Mouse (Mus musculus) heart, embryonic 16.5 days (tissue): ENCODE data around the gene Shisa9. TPM values are rescaled to one million over a fixed set of nuclear protein-coding genes. Genes with fewer than 3 reads are reported as not detected.

Experiments
- ATAC-seq: fragments of 200-750 bp; cut with Nextera tagmentation; replicated peaks from 2 replicates; pipeline ENCODE4 v1.8.0; 2017; ENCODE audit warnings: moderate number of reproducible peaks; ENCODE audit not compliant: insufficient read depth, low FRiP score; ENCODE audit errors: extremely low read depth
- H3K27ac ChIP-seq: fragments of 300-500 bp; sonication (generic); 2 replicates; pipeline ENCODE4 v1.5.1; 2014; ENCODE audit warnings: mild to moderate bottlenecking, low read length, control low read depth, moderate library complexity
- H3K27me3 ChIP-seq: fragments of 300-500 bp; sonication (generic); 2 replicates; pipeline ENCODE4 v1.6.1; 2014; ENCODE audit warnings: low read length, mixed read lengths; ENCODE audit not compliant: control insufficient read depth, insufficient read depth
- H3K36me3 ChIP-seq: fragments of 300-500 bp; sonication (generic); 2 replicates; pipeline ENCODE4 v1.6.1; 2014; ENCODE audit not compliant: control insufficient read depth, insufficient read depth
- H3K4me1 ChIP-seq: fragments of 300-500 bp; sonication (generic); 2 replicates; pipeline ENCODE4 v1.6.1; 2014; ENCODE audit warnings: low read length, mixed read lengths; ENCODE audit not compliant: control insufficient read depth, insufficient read depth
- H3K4me2 ChIP-seq: fragments of 300-500 bp; sonication (generic); 2 replicates; pipeline ENCODE4 v1.6.1; 2014; ENCODE audit warnings: low read depth, mild to moderate bottlenecking, control low read depth, low read length
- H3K4me3 ChIP-seq: fragments of 300-500 bp; sonication (generic); 2 replicates; pipeline ENCODE4 v1.5.1; 2014; ENCODE audit warnings: mild to moderate bottlenecking, control low read depth, low read length
- H3K9ac ChIP-seq: fragments of 300-500 bp; sonication (generic); 2 replicates; pipeline ENCODE4 v1.6.1; 2014; ENCODE audit warnings: low read length, control low read depth
- H3K9me3 ChIP-seq: fragments of 300-500 bp; sonication (generic); replicated peaks from 2 replicates; pipeline ENCODE4 v1.6.1; 2016; ENCODE audit warnings: low read length; ENCODE audit not compliant: control insufficient read depth
- WGBS: fragments of 180-500 bp; shearing (Covaris S2); extraction: QIAGEN DNeasy Blood & Tissue Kit; methylation state at CpG from one replicate; pipeline ENCODE4 v1.1.7; 2014; 5-methylcytosine and 5-hydroxymethylcytosine counted together
- polyA plus RNA-seq: library from polyadenylated mRNA; unstranded; fragments of >200 nt; fragmentation: Nextera tagmentation; extraction: Ambion mirVana; gene quantifications from 2 replicates; pipeline ENCODE4 v1.2.1, GENCODE M21; 2015

The Shisa9 gene
- polyA plus RNA-seq, 1 experiment from 2014 or later: 0.77 TPM

- no peak overlapping the region for H3K4me3 ChIP-seq
- no peaks in the 10 kb centered on the region for H3K27me3 ChIP-seq
- WGBS: 38% methylated on average over 5 of the region's 5 CpGs
- no peak overlapping the region for H3K9ac ChIP-seq
- H3K36me3 ChIP-seq: no peaks in the 10 kb centered on the region
- no peaks in the 10 kb centered on the region for H3K4me1 ChIP-seq
- no peak for ATAC-seq
- H3K27ac ChIP-seq: no peak overlapping the region
- no peaks in the 10 kb centered on the region for H3K9me3 ChIP-seq
- H3K4me2 ChIP-seq: no peak overlapping the region
Observed at GRCm38 (mm10) chr16:12197611-12198010, 213.7 kb downstream of the Shisa9 start.

DNA sequence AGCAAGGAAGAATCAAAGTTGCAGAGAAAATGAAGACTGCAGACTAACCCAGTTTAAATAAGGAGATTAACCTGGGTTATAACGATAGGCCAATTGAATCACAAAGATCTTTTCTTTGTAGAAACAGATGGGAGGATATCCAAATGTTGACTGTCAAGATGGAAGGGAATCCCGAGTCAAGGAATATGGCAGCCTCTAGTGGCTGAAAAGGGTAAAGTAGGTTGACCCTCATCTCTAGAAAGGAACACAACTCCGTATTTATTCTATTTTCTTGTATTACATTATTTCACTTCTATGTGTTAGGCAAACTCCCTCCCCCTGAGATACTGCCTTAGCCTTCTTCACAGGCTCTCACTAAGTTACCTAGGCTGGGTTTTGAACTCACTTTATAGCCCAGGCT is 217.3 kb downstream of the Shisa9 start:
- no peak overlapping the region for H3K27ac ChIP-seq
- no peak for ATAC-seq
- H3K9me3 ChIP-seq: no peaks in the 10 kb centered on the region
- no peak overlapping the region for H3K4me2 ChIP-seq
- WGBS: 27% methylated on average over 3 of the region's 3 CpGs
- no peaks in the 10 kb centered on the region for H3K36me3 ChIP-seq
- H3K4me1 ChIP-seq: no peaks in the 10 kb centered on the region
- no peaks in the 10 kb centered on the region for H3K27me3 ChIP-seq
- no peak overlapping the region for H3K9ac ChIP-seq
- H3K4me3 ChIP-seq: no peak overlapping the region

DNA sequence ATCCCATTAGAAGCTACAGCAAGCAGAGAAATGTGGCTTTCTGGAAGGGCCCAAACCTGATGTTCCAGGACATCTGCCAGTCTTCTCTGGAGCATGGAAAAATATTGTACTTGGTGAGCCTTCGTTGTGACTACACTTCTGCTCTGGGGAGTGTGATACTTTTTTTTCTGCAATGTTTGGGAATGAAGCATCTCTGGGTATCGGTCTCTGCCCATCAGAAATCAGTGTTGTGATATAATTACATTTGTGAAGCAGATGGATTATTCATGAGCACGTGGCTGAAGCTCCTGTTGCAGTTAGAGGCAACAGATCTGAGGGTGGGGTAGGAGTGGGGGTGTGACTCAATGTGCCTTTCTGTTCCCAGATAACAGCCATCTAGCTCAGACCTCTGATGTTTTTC is 218.2 kb downstream of the Shisa9 start:
- no peaks in the 10 kb centered on the region for H3K4me1 ChIP-seq
- H3K9me3 ChIP-seq: no peaks in the 10 kb centered on the region
- no peak overlapping the region for H3K27ac ChIP-seq
- no peaks in the 10 kb centered on the region for H3K27me3 ChIP-seq
- no peak overlapping the region for H3K4me3 ChIP-seq
- H3K36me3 ChIP-seq: no peaks in the 10 kb centered on the region
- WGBS: 57% methylated on average over 3 of the region's 3 CpGs
- H3K9ac ChIP-seq: no peak overlapping the region
- ATAC-seq: no peak
- H3K4me2 ChIP-seq: no peak overlapping the region

- Histone ChIP-seq H3K36me3 (no peaks in the 10 kb centered on the region), H3K4me2 (no peak overlapping the region), H3K27ac (no peak overlapping the region), H3K27me3 (no peaks in the 10 kb centered on the region), H3K9me3 (no peaks in the 10 kb centered on the region), H3K4me1 (no peaks in the 10 kb centered on the region), H3K4me3 (no peak overlapping the region), H3K9ac (no peak overlapping the region)
- 61% methylated on average over 2 of the region's 2 CpGs for WGBS
- ATAC-seq: no peak
Observed at GRCm38 (mm10) chr16:12203055-12203454, 219.1 kb downstream of the Shisa9 start.

DNA sequence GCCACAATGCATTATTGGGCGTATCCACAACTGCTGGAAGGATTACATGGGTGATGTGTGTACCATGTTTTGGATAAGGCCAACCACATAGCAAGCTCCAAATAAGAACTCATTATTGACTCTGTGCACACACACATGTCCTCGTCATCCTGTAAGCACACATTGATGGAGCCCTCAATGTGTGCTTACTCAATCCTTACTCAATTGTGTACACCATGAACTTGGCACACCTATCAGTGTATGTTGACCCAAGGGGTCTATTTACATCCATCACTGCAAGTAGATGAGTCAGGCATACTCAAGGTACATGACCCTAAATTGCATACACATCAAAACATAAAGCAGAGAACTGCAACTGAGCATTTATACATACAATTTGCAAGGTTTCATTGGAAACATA is 220.5 kb downstream of the Shisa9 start:
- no peaks in the 10 kb centered on the region for H3K4me1 ChIP-seq
- WGBS: 78% methylated on average over 2 of the region's 2 CpGs
- no peak for ATAC-seq
- no peak overlapping the region for H3K27ac ChIP-seq
- no peak overlapping the region for H3K4me2 ChIP-seq
- H3K9me3 ChIP-seq: no peaks in the 10 kb centered on the region
- no peaks in the 10 kb centered on the region for H3K36me3 ChIP-seq
- no peak overlapping the region for H3K9ac ChIP-seq
- H3K4me3 ChIP-seq: no peak overlapping the region
- H3K27me3 ChIP-seq: no peaks in the 10 kb centered on the region

DNA sequence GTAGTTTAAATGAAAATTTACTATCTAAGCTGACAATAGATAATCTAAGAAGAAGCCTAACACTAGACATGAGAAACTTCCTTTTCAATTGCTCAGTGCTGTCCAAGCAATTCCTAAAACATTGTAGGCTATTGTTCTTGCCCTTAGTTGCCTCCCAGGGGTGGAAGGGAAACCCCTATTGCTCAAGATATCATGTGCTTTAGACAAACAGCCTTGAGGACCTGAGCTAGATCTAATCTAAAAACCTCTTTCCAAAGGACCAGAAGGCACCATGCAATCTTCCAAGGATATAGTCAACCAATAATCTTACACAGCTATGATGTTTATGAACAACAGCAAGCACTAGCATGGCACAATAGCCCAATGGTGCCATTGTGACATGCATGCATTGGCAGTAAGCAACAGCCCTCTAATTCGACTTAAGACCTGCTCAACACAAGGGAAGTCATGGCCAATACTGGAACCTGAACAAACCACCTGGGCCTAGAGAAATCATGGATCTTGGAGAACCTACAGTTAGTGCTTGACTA is 222.6 kb downstream of the Shisa9 start:
- H3K4me3 ChIP-seq: no peak overlapping the region
- WGBS: 53% methylated on average over 1 of the region's 1 CpGs
- H3K9ac ChIP-seq: no peak overlapping the region
- ATAC-seq: no peak
- no peaks in the 10 kb centered on the region for H3K27me3 ChIP-seq
- no peaks in the 10 kb centered on the region for H3K36me3 ChIP-seq
- no peak overlapping the region for H3K27ac ChIP-seq
- H3K4me2 ChIP-seq: no peak overlapping the region
- H3K9me3 ChIP-seq: no peaks in the 10 kb centered on the region
- no peaks in the 10 kb centered on the region for H3K4me1 ChIP-seq

DNA sequence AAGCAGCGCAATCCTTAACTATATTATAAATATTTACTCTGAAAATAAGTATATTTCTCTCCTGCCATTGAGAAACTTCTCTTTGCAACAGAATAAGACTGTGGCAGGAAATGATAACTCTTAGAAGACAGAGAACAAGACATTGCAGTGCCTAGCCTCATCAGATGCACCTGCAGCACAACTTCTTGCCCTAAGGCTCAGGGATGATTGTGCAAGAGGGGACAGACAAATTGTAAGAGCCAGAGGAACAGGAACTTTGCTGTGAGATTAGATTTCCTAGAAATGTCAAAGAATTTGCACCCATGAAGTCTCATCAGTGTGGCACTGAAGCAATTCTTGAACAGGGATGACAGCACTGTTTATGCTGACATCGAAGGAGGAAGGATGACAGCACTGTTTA is 223.0 kb downstream of the Shisa9 start:
- Histone ChIP-seq H3K27ac (no peak overlapping the region), H3K4me2 (no peak overlapping the region), H3K4me1 (no peaks in the 10 kb centered on the region), H3K9me3 (no peaks in the 10 kb centered on the region), H3K27me3 (no peaks in the 10 kb centered on the region), H3K9ac (no peak overlapping the region), H3K4me3 (no peak overlapping the region), H3K36me3 (no peaks in the 10 kb centered on the region)
- 74% methylated on average over 2 of the region's 2 CpGs for WGBS
- no peak for ATAC-seq

DNA sequence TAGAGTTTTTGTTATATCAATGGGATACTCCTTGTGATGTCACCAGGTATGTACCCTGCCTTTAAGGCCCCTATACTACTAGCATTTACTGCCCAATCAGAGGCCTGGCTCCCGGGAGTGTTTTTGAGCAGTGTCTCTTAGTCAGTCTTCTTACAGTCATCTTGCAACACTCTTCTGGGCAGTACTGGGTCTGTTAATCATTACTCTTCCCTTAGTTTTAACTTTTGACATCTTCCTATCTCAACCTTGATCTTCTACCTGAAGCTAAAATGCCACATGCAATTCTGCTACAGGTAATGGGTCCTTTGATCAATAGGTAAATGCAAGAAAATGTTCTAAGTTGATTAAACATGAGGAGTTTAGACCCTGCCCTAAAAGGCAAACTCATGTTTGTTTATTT is 225.4 kb downstream of the Shisa9 start:
- Histone ChIP-seq H3K27me3 (no peaks in the 10 kb centered on the region), H3K4me1 (no peaks in the 10 kb centered on the region), H3K27ac (no peak overlapping the region), H3K4me3 (no peak overlapping the region), H3K9ac (no peak overlapping the region), H3K9me3 (no peaks in the 10 kb centered on the region), H3K4me2 (no peak overlapping the region), H3K36me3 (no peaks in the 10 kb centered on the region)
- WGBS: 79% methylated on average over 1 of the region's 1 CpGs
- ATAC-seq: no peak

- H3K4me2 ChIP-seq: no peak overlapping the region
- no peak overlapping the region for H3K4me3 ChIP-seq
- ATAC-seq: no peak
- 82% methylated on average over 2 of the region's 2 CpGs for WGBS
- H3K36me3 ChIP-seq: no peaks in the 10 kb centered on the region
- H3K27ac ChIP-seq: no peak overlapping the region
- H3K9ac ChIP-seq: no peak overlapping the region
- no peaks in the 10 kb centered on the region for H3K9me3 ChIP-seq
- no peaks in the 10 kb centered on the region for H3K27me3 ChIP-seq
- H3K4me1 ChIP-seq: no peaks in the 10 kb centered on the region
Observed at GRCm38 (mm10) chr16:12209819-12210218, 225.9 kb downstream of the Shisa9 start.

DNA sequence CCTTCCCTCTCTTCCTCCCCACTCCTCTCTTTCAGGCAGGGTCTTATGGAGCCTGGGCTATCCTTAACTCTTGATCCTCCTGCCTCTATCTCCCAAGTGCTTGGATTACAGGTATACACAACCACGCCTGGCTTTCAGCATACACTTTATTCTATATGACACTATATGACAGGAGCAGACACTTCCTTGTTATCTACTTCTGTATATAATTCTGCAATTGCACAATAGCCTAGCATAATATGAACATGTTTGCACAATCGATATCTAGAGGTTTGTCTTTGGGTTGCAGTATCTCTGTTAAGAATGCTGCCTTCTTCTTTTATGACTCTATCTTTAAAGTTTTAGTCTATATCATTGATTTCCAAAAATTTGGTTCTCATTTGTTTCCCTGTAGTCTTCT is 230.1 kb downstream of the Shisa9 start:
- no peak overlapping the region for H3K4me3 ChIP-seq
- no peak for ATAC-seq
- H3K36me3 ChIP-seq: no peaks in the 10 kb centered on the region
- H3K27ac ChIP-seq: no peak overlapping the region
- H3K4me1 ChIP-seq: no peaks in the 10 kb centered on the region
- H3K27me3 ChIP-seq: no peaks in the 10 kb centered on the region
- H3K4me2 ChIP-seq: no peak overlapping the region
- H3K9ac ChIP-seq: no peak overlapping the region
- no peaks in the 10 kb centered on the region for H3K9me3 ChIP-seq
- WGBS: 81% methylated on average over 2 of the region's 2 CpGs
